Mouse (Mus musculus) heart, embryonic 11.5 days (tissue): Measurements from ENCODE around the gene Sun2. TPM values are rescaled to one million over a fixed set of nuclear protein-coding genes. Genes with fewer than 3 reads are reported as not detected.

Experiments
- ATAC-seq: fragments of 200-750 bp; cut with Nextera tagmentation; replicated peaks from 2 replicates; pipeline ENCODE4 v1.8.0; 2017; ENCODE audit warnings: moderate library complexity; ENCODE audit not compliant: insufficient number of reproducible peaks, low FRiP score, low TSS enrichment
- H3K27ac ChIP-seq: fragments of 300-500 bp; sonication (generic); 2 replicates; pipeline ENCODE4 v1.5.1; 2014; ENCODE audit warnings: mild to moderate bottlenecking, low read depth, low read length
- H3K27me3 ChIP-seq: fragments of 300-500 bp; sonication (generic); 2 replicates; pipeline ENCODE4 v1.6.1; 2014; ENCODE audit warnings: mild to moderate bottlenecking, low read length, mixed read lengths; ENCODE audit not compliant: control insufficient read depth, insufficient read depth
- H3K36me3 ChIP-seq: fragments of 300-500 bp; sonication (generic); 2 replicates; pipeline ENCODE4 v1.6.1; 2014; ENCODE audit warnings: mild to moderate bottlenecking, low read length, moderate library complexity, mixed read lengths; ENCODE audit not compliant: control insufficient read depth, insufficient read depth
- H3K4me1 ChIP-seq: fragments of 300-500 bp; sonication (generic); 2 replicates; pipeline ENCODE4 v1.6.1; 2014; ENCODE audit warnings: low read length; ENCODE audit not compliant: control insufficient read depth, insufficient read depth
- H3K4me2 ChIP-seq: fragments of 300-500 bp; sonication (generic); 2 replicates; pipeline ENCODE4 v1.6.1; 2014; ENCODE audit warnings: mild to moderate bottlenecking, moderate library complexity
- H3K4me3 ChIP-seq: fragments of 300-500 bp; sonication (generic); 2 replicates; pipeline ENCODE4 v1.5.1; 2014; ENCODE audit warnings: low read depth, low read length
- H3K9ac ChIP-seq: fragments of 300-500 bp; sonication (generic); 2 replicates; pipeline ENCODE4 v1.6.1; 2014; ENCODE audit warnings: mild to moderate bottlenecking, low read depth, low read length, moderate library complexity
- H3K9me3 ChIP-seq: fragments of 300-500 bp; sonication (generic); replicated peaks from 2 replicates; pipeline ENCODE4 v1.6.1; 2016; ENCODE audit warnings: low read length; ENCODE audit not compliant: control insufficient read depth
- WGBS: fragments of 180-500 bp; shearing (Covaris S2); extraction: QIAGEN DNeasy Blood & Tissue Kit; methylation state at CpG from one replicate; pipeline ENCODE4 v1.1.7; 2014; ENCODE audit not compliant: insufficient replicate concordance; 5-methylcytosine and 5-hydroxymethylcytosine counted together
- polyA plus RNA-seq: library from polyadenylated mRNA; unstranded; fragments of >200 nt; fragmentation: Nextera tagmentation; extraction: Ambion mirVana; gene quantifications from 2 replicates; pipeline ENCODE4 v1.2.1, GENCODE M21; 2014

Sun2 gene
- polyA plus RNA-seq, 1 experiment from 2014 or later, result 4.9 TPM

DNA sequence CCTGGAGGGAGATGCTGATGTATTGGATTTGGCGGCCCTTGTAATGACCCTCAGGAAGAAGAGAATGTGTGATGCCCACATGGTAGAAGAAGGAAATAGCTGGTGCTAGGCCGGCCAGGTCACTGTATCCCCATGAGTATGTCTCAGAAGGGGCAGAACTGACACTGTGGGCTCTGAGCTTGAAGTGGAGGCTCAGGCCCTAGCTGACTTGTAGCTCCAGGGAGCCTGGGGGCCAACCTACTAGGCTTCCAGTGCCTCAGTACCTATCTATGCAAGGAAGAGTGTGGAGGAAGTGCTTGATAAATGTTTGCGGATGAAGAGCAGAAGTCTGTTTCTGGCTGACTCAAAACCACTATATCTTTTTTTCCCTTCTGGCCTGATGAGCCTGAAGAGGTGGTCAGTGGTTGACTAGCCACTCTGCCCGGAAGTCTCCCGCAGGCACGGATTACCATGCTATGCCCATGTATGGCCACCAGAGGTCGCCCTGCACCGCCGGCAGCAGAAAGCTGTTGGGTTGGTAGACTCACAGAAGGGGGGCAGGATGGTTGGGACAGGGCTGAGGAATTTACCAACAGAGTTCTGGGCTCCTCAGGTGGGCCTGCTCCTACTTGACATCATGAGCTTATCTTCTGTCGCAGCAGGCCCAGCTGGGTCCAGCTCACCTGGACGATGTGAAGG lies 10.5 kb upstream of the Sun2 start:
- no peak overlapping the region for H3K4me2 ChIP-seq
- no peaks in the 10 kb centered on the region for H3K27me3 ChIP-seq
- no peak for ATAC-seq
- H3K4me3 ChIP-seq, result no peak overlapping the region
- WGBS, result 23% methylated on average over 11 of the region's 11 CpGs
- H3K4me1 ChIP-seq, result no peaks in the 10 kb centered on the region
- no peak overlapping the region for H3K27ac ChIP-seq
- H3K9me3 ChIP-seq, result no peaks in the 10 kb centered on the region
- no peak overlapping the region for H3K9ac ChIP-seq
- H3K36me3 ChIP-seq, result no peaks in the 10 kb centered on the region

DNA sequence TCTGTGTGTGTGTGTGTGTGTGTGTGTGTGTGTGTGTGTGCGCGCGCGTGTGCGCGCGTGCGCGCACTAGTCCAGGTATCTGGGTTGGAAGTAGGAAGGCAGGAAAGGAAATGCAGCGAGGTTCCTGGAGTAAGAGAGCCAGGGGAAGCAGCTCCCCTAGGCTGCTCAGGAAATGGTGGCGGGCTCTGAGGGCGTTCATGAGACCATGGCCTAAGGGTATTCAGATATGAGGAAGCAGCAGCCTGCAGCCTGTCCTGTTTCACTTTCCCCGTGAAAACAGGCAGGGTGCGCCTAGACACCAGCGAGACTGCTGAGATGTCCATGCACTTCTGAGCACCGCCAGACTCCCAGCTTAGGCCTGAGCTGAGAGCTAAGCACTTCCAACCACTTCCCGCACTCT lies 9.4 kb upstream of the Sun2 start:
- no peak for ATAC-seq
- H3K4me1 ChIP-seq, result no peaks in the 10 kb centered on the region
- H3K4me2 ChIP-seq, result no peak overlapping the region
- H3K27ac ChIP-seq, result no peak overlapping the region
- H3K9ac ChIP-seq, result no peak overlapping the region
- 74% methylated on average over 17 of the region's 17 CpGs for WGBS
- H3K9me3 ChIP-seq, result no peaks in the 10 kb centered on the region
- no peaks in the 10 kb centered on the region for H3K27me3 ChIP-seq
- no peak overlapping the region for H3K4me3 ChIP-seq
- no peaks in the 10 kb centered on the region for H3K36me3 ChIP-seq

DNA sequence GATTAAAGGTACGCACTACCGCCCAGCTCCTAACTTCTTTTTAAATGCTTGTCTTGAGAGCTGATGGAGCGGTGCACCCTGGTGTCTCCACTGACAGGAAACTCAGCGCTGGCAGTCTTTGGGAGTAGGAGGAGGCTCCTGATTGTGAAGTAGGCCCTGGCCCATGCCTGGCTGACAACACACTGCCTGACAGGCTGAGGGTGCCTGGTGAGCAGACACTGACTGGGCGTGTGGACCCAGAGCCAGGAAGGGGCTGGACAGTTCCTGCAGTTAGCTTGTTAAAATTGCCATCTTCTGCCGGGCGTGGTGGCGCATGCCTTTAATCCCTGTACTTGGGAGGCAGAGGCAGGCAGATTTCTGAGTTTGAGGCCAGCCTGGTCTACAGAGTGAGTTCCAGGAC lies 7.9 kb upstream of the Sun2 start:
- Histone ChIP-seq H3K27ac (no peak overlapping the region), H3K4me1 (no peaks in the 10 kb centered on the region), H3K9me3 (no peaks in the 10 kb centered on the region), H3K9ac (no peak overlapping the region), H3K4me3 (no peak overlapping the region), H3K4me2 (no peak overlapping the region), H3K36me3 (no peaks in the 10 kb centered on the region), H3K27me3 (no peaks in the 10 kb centered on the region)
- 84% methylated on average over 8 of the region's 8 CpGs for WGBS
- ATAC-seq, result no peak

DNA sequence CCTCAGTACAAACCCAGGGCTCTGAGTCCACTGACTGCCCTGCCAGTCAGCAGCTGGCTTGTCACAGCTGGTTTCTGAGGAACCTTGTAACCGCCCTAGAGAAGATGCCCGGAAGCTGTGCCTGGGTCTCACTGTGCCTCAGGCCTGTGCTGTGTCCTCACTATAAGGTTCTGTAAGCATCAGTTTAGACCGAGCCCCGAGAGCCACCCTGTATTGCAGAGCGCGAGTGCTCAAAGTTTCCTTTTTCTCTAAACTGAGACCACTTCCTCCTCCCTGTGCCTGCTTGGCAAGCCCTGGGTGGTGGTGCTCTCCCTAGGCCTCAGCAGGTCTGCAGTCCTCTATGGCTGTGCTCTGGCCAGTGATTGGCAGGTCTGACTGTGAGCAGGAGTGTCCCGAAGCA lies 6.8 kb upstream of the Sun2 start:
- no peaks in the 10 kb centered on the region for H3K4me1 ChIP-seq
- no peak for ATAC-seq
- WGBS, result 85% methylated on average over 7 of the region's 7 CpGs
- H3K9me3 ChIP-seq, result no peaks in the 10 kb centered on the region
- H3K4me2 ChIP-seq, result no peak overlapping the region
- H3K27me3 ChIP-seq, result no peaks in the 10 kb centered on the region
- no peak overlapping the region for H3K27ac ChIP-seq
- no peak overlapping the region for H3K9ac ChIP-seq
- H3K36me3 ChIP-seq, result no peaks in the 10 kb centered on the region
- H3K4me3 ChIP-seq, result no peak overlapping the region

DNA sequence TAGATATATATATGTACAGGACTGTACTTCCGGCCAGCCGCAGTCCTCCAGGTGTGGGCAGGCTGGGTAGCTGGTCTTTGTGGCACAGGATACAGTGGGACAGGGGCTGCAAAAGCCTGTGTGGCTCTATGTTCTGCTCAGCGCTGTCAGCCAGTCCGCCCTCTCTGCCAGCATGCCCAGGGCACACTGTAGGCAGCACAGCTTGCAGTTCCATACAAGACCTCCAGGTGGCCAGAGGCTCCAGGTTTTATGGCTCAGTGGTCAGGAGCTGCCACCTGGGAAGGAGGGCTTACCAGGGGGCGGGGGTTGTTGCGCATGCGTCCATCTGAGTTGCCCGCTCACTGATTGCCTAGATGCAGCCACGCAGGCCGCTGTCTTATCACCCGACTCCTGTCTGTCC lies 5.7 kb upstream of the Sun2 start:
- H3K27ac ChIP-seq, result no peak overlapping the region

DNA sequence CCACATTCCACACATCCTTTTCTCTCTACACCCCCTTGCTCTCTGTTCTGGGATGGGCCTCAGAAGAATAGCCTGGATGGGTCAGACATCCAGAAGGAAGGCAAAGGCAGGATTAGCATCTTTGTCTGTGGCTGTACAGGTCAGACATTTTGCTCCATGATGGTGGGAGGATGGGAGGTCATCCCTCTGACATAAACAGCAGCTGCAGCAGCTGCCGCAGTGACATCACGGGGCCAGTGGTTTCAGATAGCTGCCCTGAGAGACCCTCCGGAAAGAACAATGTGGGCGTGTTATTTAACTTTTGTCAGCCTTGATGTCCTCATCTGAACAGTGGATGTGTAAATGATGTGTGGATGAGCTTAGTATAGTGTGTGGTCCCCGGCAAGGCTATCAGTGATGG lies 3.5 kb upstream of the Sun2 start:
- no peaks in the 10 kb centered on the region for H3K9me3 ChIP-seq
- no peaks in the 10 kb centered on the region for H3K27me3 ChIP-seq
- peaks cover 6% of the 10 kb centered on the region for H3K4me1 ChIP-seq
- H3K4me2 ChIP-seq, result no peak overlapping the region
- ATAC-seq, result no peak
- no peak overlapping the region for H3K4me3 ChIP-seq
- H3K27ac ChIP-seq, result no peak overlapping the region
- H3K36me3 ChIP-seq, result no peaks in the 10 kb centered on the region; the same call in 1 of the 2 replicates
- H3K9ac ChIP-seq, result no peak overlapping the region; the same call in 1 of the 2 replicates
- 84% methylated on average over 5 of the region's 5 CpGs for WGBS

More for the DNA sequence above, 5.7 kb upstream of the Sun2 start:
- Histone ChIP-seq H3K4me3 (no peak overlapping the region), H3K36me3 (no peaks in the 10 kb centered on the region; the same call in 1 of the 2 replicates), H3K9ac (no peak overlapping the region), H3K27me3 (no peaks in the 10 kb centered on the region), H3K9me3 (no peaks in the 10 kb centered on the region), H3K4me1 (no peaks in the 10 kb centered on the region), H3K4me2 (no peak overlapping the region)
- WGBS, result 58% methylated on average over 11 of the region's 11 CpGs
- ATAC-seq, result no peak

DNA sequence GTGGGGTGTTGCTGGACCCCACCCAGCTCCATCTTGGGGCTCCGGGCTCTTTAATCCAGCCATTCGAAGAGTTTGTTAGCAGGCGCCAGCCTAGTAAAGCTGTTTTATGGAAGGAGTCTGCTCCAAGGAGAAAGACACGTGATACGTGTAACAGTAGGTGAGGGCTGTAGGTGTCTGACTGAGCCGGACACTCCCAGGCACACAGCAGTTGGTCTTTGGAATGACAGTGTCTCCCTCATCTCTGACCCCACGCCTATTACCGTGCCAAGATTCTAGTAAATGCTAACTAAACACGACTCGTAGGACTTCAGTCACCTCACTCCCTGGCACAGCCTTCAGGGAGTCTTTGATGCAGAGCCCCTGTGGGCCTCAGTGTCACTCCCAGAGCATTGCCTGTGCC lies 3.0 kb upstream of the Sun2 start:
- Histone ChIP-seq H3K4me2 (no peak overlapping the region), H3K9ac (no peak overlapping the region), H3K27me3 (no peaks in the 10 kb centered on the region), H3K4me3 (no peak overlapping the region), H3K36me3 (no peaks in the 10 kb centered on the region; the same call in 1 of the 2 replicates), H3K4me1 (peaks cover 10% of the 10 kb centered on the region), H3K27ac (no peak overlapping the region), H3K9me3 (no peaks in the 10 kb centered on the region)
- 73% methylated on average over 10 of the region's 10 CpGs for WGBS
- no peak for ATAC-seq

DNA sequence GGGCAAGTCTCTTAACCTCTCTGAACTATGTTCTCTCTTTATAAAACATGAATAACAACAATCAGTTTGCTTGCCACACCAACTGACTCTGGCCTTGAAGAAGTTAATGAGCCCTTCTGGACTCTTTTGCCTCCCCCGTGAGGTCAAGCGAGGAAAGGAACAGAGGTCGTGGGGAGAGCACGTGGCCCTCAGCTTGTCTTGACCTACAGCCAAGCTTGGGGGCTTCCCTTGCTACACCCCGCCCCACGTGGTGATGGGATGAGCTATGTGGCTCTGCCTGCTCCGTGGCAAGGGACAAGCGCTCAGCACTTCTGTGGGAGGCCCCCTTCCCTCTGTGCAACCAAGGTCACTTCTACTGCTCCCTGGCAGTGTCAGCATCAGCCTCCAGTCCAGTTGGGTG lies 2.4 kb upstream of the Sun2 start:
- Histone ChIP-seq H3K27ac (no peak overlapping the region), H3K36me3 (peaks cover under 1% of the 10 kb centered on the region; the same call in 1 of the 2 replicates), H3K4me3 (no peak overlapping the region), H3K4me1 (peaks cover 14% of the 10 kb centered on the region), H3K9ac (no peak overlapping the region), H3K27me3 (no peaks in the 10 kb centered on the region), H3K4me2 (no peak overlapping the region), H3K9me3 (no peaks in the 10 kb centered on the region)
- ATAC-seq, result no peak
- WGBS, result 66% methylated on average over 8 of the region's 8 CpGs

DNA sequence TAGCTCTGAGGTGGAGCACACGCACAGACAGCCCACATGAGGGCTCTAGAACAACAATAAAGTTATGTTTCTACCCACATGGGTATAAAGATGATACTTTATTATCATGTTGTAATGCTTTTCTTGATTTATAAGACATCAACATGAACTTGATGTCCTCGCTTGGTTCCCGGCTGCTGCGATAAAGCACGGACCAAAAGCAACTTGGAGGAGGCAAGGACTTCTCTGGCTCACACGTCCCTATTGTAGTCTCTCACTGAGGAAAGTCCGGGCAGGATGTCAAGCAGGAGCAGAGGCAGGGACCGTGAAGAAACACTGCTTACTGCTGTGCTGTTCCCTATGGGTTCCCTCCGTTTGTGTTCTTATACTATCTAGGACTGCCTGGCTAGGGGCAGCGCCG lies 1.7 kb upstream of the Sun2 start:
- no peak overlapping the region for H3K27ac ChIP-seq
- no peak overlapping the region for H3K9ac ChIP-seq
- 91% methylated on average over 11 of the region's 11 CpGs for WGBS
- H3K27me3 ChIP-seq, result no peaks in the 10 kb centered on the region
- no peak for ATAC-seq
- H3K9me3 ChIP-seq, result no peaks in the 10 kb centered on the region
- peaks cover 5% of the 10 kb centered on the region; the same call in 1 of the 2 replicates for H3K36me3 ChIP-seq
- H3K4me3 ChIP-seq, result no peak overlapping the region
- peaks cover 19% of the 10 kb centered on the region for H3K4me1 ChIP-seq
- H3K4me2 ChIP-seq, result no peak overlapping the region
